Mouse (Mus musculus) left cerebral cortex, postnatal 25 days (tissue): ENCODE measurements at regions not wholly inside any gene's neighbourhood (a gene's known extent, or its start where the extent isn't known, plus 50 kb on each side); places are given as distances from the start of the nearest gene placed in this dataset.

Experiments used
- DNase-seq, 2 experiments: peaks; one replicate each; pipeline ENCODE4 v3.0.0; 2022; ENCODE audit warnings: low spot score in 2 of 2, mixed read lengths in 1 of 2
- intact Hi-C: fragments of 180-260 bp; cut with DNase I; formaldehyde crosslinking; loops from one replicate; pipeline ENCODE4 v1.15.1; 2025

- DNase-seq: no peak
- intact Hi-C loops: no loop called here
These were observed 331.3 kb upstream of the BC052040 start for GRCm38 (mm10) chr2:115250019-115250807.

GRCm38 (mm10) chr2:115257391-115257790 is 324.1 kb upstream of the BC052040 start:
- no peak for DNase-seq
- intact Hi-C loops: no loop called here

- intact Hi-C loops: loop anchor here (5.0 to 10.0 kb wide), 2 partner anchors 839 to 1557 kb away; no protein-coding TSS in a partner anchor
- peak in 1 of 2 experiments; percentile 19 for DNase-seq
These were observed 313.3 kb upstream of the BC052040 start for GRCm38 (mm10) chr2:115268247-115268646.

DNA sequence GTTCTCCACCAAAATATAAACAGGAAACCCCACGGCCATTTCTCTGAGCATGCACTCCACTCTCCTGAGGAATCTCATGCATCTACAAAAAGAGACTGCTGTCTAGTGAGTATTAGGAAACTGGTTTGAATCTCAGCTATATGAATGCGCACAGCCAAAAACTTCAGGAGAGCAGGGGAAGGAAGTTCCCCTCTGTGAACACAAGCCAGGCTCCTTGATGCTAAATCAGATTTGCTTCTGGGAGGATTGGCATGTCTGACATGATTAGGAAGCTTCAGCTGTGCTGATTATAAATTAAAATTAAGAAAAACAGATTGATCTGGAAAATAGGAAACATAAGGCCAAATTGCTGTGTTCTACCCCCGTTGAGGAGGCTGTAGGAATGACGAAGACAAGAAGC is 304.1 kb upstream of the BC052040 start:
- no peak for DNase-seq
- intact Hi-C loops: loop anchor here (10.0 kb wide), 1 partner anchor 577 kb away; no protein-coding TSS in a partner anchor

DNA sequence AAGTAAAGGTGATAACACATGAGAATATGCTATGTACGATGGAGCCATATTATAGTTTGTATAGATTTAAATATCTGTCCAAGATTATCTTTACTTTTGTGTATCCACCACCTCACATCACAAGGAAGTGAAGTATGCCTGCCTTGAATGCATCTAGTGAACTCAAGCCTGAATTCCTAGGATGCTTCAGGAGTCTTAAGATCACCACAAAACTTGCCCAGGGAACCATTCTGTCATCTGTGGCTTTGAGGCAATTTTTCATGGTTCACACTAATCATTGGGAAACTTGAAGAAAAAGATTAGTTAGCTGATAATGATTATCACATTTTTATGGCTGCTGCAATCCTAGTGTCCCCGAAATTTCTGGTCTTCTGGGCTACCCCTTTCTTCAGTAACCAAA is 288.5 kb upstream of the BC052040 start:
- DNase-seq: no peak
- intact Hi-C loops: no loop called here

GRCm38 (mm10) chr2:115297463-115297862 is 284.1 kb upstream of the BC052040 start:
- no peak for DNase-seq
- intact Hi-C loops: no loop called here

DNA sequence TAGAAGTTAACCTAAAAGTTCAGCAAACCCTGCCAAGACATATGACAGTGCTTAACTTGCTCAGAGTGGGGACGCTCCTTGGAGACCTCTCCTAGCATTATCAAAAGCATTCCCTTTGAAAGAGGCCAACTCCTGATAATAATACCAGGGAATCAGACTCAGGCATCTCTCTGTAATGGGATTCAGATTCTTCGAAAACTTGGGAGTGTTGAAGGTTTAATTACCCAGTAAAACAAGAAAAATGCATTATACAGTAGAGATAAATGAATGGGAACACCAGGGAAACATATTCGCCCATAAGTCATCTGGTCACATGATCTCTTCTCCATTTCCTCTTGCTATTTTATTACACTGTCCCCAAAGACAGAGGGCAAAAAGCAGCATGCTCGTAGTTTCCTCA is 274.3 kb upstream of the BC052040 start:
- intact Hi-C loops: no loop called here
- no peak for DNase-seq

GRCm38 (mm10) chr2:115309856-115310631 is 271.5 kb upstream of the BC052040 start:
- peak in 1 of 2 experiments; percentile 35 for DNase-seq
- intact Hi-C loops: no loop called here

DNA sequence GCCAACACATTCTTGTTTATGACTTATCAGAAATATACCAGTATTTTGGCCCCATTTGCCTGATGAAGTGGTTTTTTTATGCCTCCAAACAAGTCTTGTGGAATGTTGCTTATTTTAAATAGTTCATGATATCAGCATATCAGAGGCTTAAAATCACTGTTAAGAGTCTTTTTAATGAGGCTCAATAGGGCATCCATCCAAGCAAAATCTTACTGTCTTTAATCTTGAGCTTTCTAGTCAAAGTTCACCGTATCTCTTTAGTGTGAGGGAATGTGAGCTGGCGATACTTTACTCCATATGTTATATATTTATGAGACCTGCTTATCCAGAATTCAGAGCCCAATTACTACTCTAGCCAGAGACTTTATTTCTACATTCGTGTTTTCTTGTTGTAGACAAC is 263.0 kb upstream of the BC052040 start:
- DNase-seq: no peak
- intact Hi-C loops: no loop called here

DNA sequence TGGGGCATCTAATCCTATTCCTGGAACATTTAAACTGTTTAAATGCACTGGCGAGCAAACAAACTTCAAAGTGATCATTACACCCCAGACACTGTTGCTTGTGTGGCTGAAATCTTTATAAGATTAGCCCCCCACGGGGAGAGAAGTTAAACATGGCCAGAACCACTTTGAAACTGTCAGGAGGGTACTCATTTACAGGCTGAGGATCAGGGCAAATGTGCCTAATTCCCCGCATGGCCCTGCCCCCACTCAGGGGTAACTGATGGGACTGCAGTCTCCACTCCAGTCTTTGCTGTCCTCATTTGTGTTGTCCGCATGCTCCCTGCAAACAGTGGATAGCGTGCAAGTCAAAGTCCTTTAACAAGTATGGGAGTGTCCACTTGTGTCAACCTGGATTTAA is 258.9 kb upstream of the BC052040 start:
- intact Hi-C loops: no loop called here
- DNase-seq: no peak

GRCm38 (mm10) chr2:115326526-115326925 is 255.0 kb upstream of the BC052040 start:
- DNase-seq: no peak
- intact Hi-C loops: no loop called here

GRCm38 (mm10) chr2:115338178-115338577 is 243.3 kb upstream of the BC052040 start:
- intact Hi-C loops: no loop called here
- DNase-seq: no peak

GRCm38 (mm10) chr2:115339034-115339433 is 242.5 kb upstream of the BC052040 start:
- intact Hi-C loops: no loop called here
- DNase-seq: no peak

- intact Hi-C loops: no loop called here
- no peak for DNase-seq
These were observed 239.2 kb upstream of the BC052040 start for GRCm38 (mm10) chr2:115342360-115342759.

DNA sequence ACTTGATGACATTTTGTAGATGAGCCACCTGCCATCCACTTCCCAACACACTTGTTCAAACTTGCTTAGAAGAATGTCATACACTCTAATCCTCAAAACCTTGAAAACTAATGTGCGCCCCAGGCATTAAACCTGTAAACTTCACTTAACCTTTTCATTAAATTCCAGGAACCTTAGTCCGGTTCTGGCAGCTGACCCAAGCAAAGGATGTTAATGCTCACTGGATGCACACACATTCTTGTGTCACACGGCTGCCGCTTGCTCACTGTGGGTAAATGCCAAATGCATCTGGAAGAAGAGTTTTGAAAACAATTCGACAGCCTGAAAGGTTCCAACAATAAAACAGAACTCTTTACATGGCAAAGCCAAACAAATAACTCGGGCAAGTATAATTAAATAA is 235.0 kb upstream of the BC052040 start:
- intact Hi-C loops: no loop called here
- DNase-seq: no peak

GRCm38 (mm10) chr2:115348263-115348662 is 233.3 kb upstream of the BC052040 start:
- intact Hi-C loops: no loop called here
- no peak for DNase-seq

GRCm38 (mm10) chr2:115371072-115371471 is 210.4 kb upstream of the BC052040 start:
- DNase-seq: no peak
- intact Hi-C loops: no loop called here

DNA sequence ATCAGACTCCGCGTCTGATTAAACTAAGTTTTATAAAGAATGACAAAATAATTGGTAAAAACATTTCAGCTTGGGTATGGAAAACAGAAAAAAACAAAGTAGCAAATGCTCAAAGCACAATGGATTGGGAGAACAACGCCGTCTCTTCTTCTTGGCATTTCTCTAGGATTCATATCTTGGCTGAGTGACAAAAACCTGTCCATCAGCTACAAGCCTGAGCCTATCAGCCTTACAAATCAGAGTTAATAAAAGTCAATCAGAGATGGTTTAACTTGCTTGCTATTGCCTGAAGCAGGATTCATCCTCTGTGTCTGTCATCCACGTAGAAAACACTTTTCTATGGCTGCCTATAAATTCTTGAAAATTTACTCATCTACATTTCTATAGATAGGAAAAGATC is 206.2 kb upstream of the BC052040 start:
- DNase-seq: no peak
- intact Hi-C loops: no loop called here

- DNase-seq: peak in 1 of 2 experiments; percentile 7
- intact Hi-C loops: no loop called here
These were observed 196.9 kb upstream of the BC052040 start for GRCm38 (mm10) chr2:115384414-115385180.
